Mouse (Mus musculus) embryonic facial prominence, embryonic 12.5 days (tissue): ENCODE data around the gene Gas7. TPM values are rescaled to one million over a fixed set of nuclear protein-coding genes. Genes with fewer than 3 reads are reported as not detected.

Experiments used
- ATAC-seq: fragments of 200-750 bp; cut with Nextera tagmentation; 2 replicates; pipeline ENCODE4 v1.8.0; 2017; ENCODE audit not compliant: insufficient number of reproducible peaks, insufficient read depth, low FRiP score, low TSS enrichment
- H3K27ac ChIP-seq: fragments of 300-500 bp; sonication (generic); 2 replicates; pipeline ENCODE4 v1.5.1; 2016; ENCODE audit warnings: mild to moderate bottlenecking
- H3K27me3 ChIP-seq: fragments of 300-500 bp; sonication (generic); 2 replicates; pipeline ENCODE4 v1.6.1; 2016; ENCODE audit warnings: mild to moderate bottlenecking, moderate library complexity
- H3K36me3 ChIP-seq: fragments of 300-500 bp; sonication (generic); 2 replicates; pipeline ENCODE4 v1.6.1; 2016; ENCODE audit warnings: mild to moderate bottlenecking
- H3K4me1 ChIP-seq: fragments of 300-500 bp; sonication (generic); 2 replicates; pipeline ENCODE4 v1.6.1; 2016
- H3K4me2 ChIP-seq: fragments of 300-500 bp; sonication (generic); replicated peaks from 2 replicates; pipeline ENCODE4 v1.6.1; 2016; ENCODE audit warnings: mild to moderate bottlenecking, moderate library complexity
- H3K4me3 ChIP-seq: fragments of 300-500 bp; sonication (generic); 2 replicates; pipeline ENCODE4 v1.5.1; 2016; ENCODE audit warnings: mild to moderate bottlenecking
- H3K9ac ChIP-seq: fragments of 300-500 bp; sonication (generic); 2 replicates; pipeline ENCODE4 v1.6.1; 2016; ENCODE audit warnings: mild to moderate bottlenecking, moderate library complexity
- H3K9me3 ChIP-seq: fragments of 300-500 bp; sonication (generic); 2 replicates; pipeline ENCODE4 v1.6.1; 2016; ENCODE audit warnings: mild to moderate bottlenecking, moderate library complexity
- WGBS: fragments of 180-500 bp; shearing (Covaris S2); methylation state at CpG from one replicate; pipeline ENCODE4 v1.1.7; 2016; 5-methylcytosine and 5-hydroxymethylcytosine counted together
- polyA plus RNA-seq: library from polyadenylated mRNA; unstranded; fragments of >200 nt; fragmentation: Nextera tagmentation; extraction: Ambion mirVana; gene quantifications from 2 replicates; pipeline ENCODE4 v1.2.1, GENCODE M21; 2016

Gene Gas7
- polyA plus RNA-seq, 1 experiment from 2014 or later = 5.5 TPM

DNA sequence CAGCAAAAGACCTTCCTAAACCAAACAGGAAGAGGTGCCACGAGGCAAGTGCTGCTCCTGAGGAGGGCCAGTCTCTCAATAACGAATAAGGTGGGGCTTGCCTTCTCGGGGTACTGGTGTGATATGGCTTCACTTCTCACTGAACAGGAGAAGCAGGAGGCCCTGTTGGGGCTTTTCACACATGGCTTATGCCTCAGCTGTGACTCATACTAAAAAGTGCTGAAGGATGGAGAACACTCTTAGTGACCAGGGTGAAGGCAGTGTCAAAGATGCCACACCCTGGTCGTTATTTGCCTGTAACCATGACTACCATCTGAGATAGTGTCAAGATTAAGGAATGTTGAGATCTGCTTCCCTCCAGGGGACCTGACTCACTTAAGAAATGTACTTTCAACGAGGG, 107.9 kb downstream of the Gas7 start:
- no peaks in the 10 kb centered on the region for H3K27me3 ChIP-seq
- H3K9ac ChIP-seq = no peak overlapping the region
- no peak for ATAC-seq
- no peak overlapping the region for H3K27ac ChIP-seq
- WGBS = 58% methylated on average over 5 of the region's 5 CpGs
- H3K4me3 ChIP-seq = no peak overlapping the region
- no peaks in the 10 kb centered on the region for H3K36me3 ChIP-seq
- H3K9me3 ChIP-seq = no peaks in the 10 kb centered on the region
- H3K4me1 ChIP-seq = peaks cover 6% of the 10 kb centered on the region; the same call in 1 of the 2 replicates
- H3K4me2 ChIP-seq = no peak overlapping the region

DNA sequence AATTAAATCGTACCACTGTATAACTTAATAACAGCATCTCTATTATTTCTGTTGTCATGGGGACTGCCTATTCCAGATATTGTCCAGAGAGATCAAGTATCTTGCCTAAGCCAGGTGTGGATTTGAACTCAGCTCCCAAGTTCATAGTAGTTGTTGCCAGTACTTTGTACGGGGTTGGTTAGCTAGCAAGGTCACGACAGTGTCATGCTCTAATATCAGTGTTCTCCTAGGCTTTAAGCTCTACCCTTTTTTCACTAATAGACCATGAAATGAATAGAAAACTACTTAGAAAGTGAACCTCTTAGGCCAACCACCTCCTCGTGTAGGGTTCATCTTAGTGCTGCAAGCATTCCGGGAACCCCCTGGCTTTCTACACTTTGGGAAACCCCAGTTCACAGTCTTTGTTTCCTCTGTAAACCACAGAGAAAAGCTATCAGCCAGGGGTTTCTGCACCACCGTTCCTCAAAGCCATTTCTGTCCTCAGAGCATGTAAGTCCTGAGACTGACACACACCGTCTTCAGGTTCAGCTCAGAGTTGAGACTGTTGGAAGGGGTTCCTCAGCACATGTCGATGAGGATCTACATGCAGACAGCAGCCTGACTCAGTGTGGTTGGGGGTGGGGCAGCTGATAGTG, 108.9 kb downstream of the Gas7 start:
- no peak for ATAC-seq
- H3K36me3 ChIP-seq = no peaks in the 10 kb centered on the region
- WGBS = 83% methylated on average over 8 of the region's 8 CpGs

GRCm38 (mm10) chr11:67565512-67565911, 110.3 kb downstream of the Gas7 start:
- H3K36me3 ChIP-seq = no peaks in the 10 kb centered on the region
- WGBS = 34% methylated on average over 4 of the region's 4 CpGs
- H3K27me3 ChIP-seq = no peaks in the 10 kb centered on the region
- no peak overlapping the region for H3K4me3 ChIP-seq
- H3K9ac ChIP-seq = no peak overlapping the region
- no peaks in the 10 kb centered on the region for H3K9me3 ChIP-seq
- H3K27ac ChIP-seq = no peak overlapping the region
- H3K4me2 ChIP-seq = no peak overlapping the region
- no peak for ATAC-seq
- peaks cover 12% of the 10 kb centered on the region for H3K4me1 ChIP-seq

More for the DNA sequence above, 108.9 kb downstream of the Gas7 start:
- Histone ChIP-seq H3K9ac (no peak overlapping the region), H3K9me3 (no peaks in the 10 kb centered on the region), H3K4me2 (no peak overlapping the region), H3K27ac (no peak overlapping the region), H3K4me1 (peaks cover 9% of the 10 kb centered on the region), H3K4me3 (no peak overlapping the region), H3K27me3 (no peaks in the 10 kb centered on the region)

GRCm38 (mm10) chr11:67566704-67567103, 111.5 kb downstream of the Gas7 start:
- 52% methylated on average over 5 of the region's 5 CpGs for WGBS
- Histone ChIP-seq H3K4me3 (no peak overlapping the region), H3K4me1 (peaks cover 16% of the 10 kb centered on the region), H3K36me3 (no peaks in the 10 kb centered on the region), H3K9ac (no peak overlapping the region), H3K9me3 (no peaks in the 10 kb centered on the region), H3K27me3 (no peaks in the 10 kb centered on the region), H3K4me2 (no peak overlapping the region), H3K27ac (no peak overlapping the region)
- no peak for ATAC-seq

DNA sequence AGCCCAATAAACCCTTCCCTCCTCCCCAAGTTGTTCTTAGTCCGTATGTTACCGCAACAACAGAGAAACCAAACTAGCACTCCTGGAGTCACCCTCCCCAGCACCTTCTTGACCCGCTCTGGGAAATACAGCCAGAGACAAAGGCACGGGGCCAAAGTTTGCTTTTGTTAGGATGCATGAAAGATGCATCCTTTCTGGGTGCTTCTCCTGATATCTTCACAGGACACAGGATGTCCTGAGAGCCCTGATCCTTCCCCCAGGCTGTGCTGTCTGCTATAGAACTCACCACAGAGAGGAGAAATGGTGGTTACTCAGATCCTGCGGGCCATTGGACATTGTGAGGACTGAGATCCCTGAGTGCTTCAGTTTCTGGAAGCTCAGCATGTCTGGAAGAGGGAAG, 111.9 kb downstream of the Gas7 start:
- Histone ChIP-seq H3K9me3 (no peaks in the 10 kb centered on the region), H3K9ac (no peak overlapping the region), H3K36me3 (no peaks in the 10 kb centered on the region), H3K4me1 (peaks cover 16% of the 10 kb centered on the region), H3K4me2 (no peak overlapping the region), H3K27ac (no peak overlapping the region), H3K4me3 (no peak overlapping the region), H3K27me3 (no peaks in the 10 kb centered on the region)
- 60% methylated on average over 5 of the region's 5 CpGs for WGBS
- ATAC-seq = no peak

DNA sequence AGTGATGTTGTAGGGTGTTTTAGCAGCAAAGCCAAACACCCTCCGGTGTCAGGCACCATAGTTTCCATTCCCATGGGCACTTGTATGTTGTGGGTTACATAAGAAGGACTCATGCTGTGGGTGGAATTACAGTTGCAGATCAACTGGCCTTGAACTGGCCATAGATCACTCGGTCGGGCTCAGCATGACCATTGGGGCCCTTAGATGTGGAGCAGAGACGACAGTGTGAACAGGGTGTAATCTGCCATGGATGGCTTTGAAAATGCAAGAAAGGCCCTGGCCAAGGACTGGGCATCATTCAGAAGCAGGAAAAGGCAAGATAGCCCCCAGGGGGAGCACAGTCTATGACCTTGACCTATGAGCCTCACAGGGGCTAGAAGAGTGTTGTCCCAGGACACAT, 112.8 kb downstream of the Gas7 start:
- Histone ChIP-seq H3K9ac (no peak overlapping the region), H3K27me3 (no peaks in the 10 kb centered on the region), H3K4me2 (no peak overlapping the region), H3K36me3 (no peaks in the 10 kb centered on the region), H3K4me3 (no peak overlapping the region), H3K27ac (no peak overlapping the region), H3K4me1 (peaks cover 16% of the 10 kb centered on the region), H3K9me3 (no peaks in the 10 kb centered on the region)
- no peak for ATAC-seq
- WGBS = 87% methylated on average over 4 of the region's 4 CpGs

GRCm38 (mm10) chr11:67568815-67569214, 113.6 kb downstream of the Gas7 start:
- Histone ChIP-seq H3K27me3 (no peaks in the 10 kb centered on the region), H3K4me3 (no peak overlapping the region), H3K4me1 (peaks cover 16% of the 10 kb centered on the region), H3K36me3 (no peaks in the 10 kb centered on the region), H3K4me2 (no peak overlapping the region), H3K27ac (no peak overlapping the region), H3K9ac (no peak overlapping the region), H3K9me3 (no peaks in the 10 kb centered on the region)
- WGBS = 37% methylated on average over 5 of the region's 5 CpGs
- ATAC-seq = no peak

- whole genome bisulfite sequencing = 79% methylated on average over 8 of the region's 8 CpGs
- Histone ChIP-seq H3K4me1 (peaks cover 16% of the 10 kb centered on the region), H3K36me3 (no peaks in the 10 kb centered on the region), H3K9ac (no peak overlapping the region), H3K9me3 (no peaks in the 10 kb centered on the region), H3K27ac (no peak overlapping the region), H3K4me3 (no peak overlapping the region), H3K4me2 (no peak overlapping the region), H3K27me3 (no peaks in the 10 kb centered on the region)
- ATAC-seq = no peak
Measured at GRCm38 (mm10) chr11:67570947-67571346, 115.7 kb downstream of the Gas7 start.

- Histone ChIP-seq H3K9me3 (no peaks in the 10 kb centered on the region), H3K4me2 (no peak overlapping the region), H3K36me3 (no peaks in the 10 kb centered on the region), H3K9ac (no peak overlapping the region), H3K27me3 (no peaks in the 10 kb centered on the region), H3K27ac (no peak overlapping the region), H3K4me3 (no peak overlapping the region), H3K4me1 (peaks cover 4% of the 10 kb centered on the region)
- ATAC-seq = no peak
- WGBS = 81% methylated on average over 5 of the region's 5 CpGs
Measured at GRCm38 (mm10) chr11:67574344-67574743, 119.1 kb downstream of the Gas7 start.

DNA sequence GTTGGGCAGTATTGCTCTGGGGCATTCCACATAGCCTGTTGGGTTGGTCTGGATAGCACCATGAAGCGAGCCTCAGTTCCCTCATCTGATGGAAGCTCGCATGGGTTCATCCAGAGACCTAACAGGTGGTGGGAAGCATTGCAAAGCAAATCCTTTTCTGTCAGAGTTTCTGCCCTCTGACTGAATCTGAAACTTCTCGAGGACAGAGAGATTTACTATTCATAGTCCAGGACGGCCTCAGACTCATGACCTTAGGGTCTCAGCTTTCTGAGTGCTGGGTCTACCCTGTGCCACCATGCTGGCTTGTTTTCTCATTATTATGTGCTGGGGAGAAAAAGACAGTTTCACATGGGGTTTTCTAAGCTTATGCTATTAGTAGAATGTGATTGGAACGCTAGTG, 122.2 kb downstream of the Gas7 start:
- Histone ChIP-seq H3K4me2 (no peak overlapping the region), H3K36me3 (no peaks in the 10 kb centered on the region), H3K4me3 (no peak overlapping the region), H3K27me3 (no peaks in the 10 kb centered on the region), H3K4me1 (0 out of 2 replicates have a peak, but pooled peaks cover 3% of the 10 kb centered on the region), H3K27ac (no peak overlapping the region), H3K9me3 (no peaks in the 10 kb centered on the region), H3K9ac (no peak overlapping the region)
- 59% methylated on average over 5 of the region's 5 CpGs for WGBS
- no peak for ATAC-seq

DNA sequence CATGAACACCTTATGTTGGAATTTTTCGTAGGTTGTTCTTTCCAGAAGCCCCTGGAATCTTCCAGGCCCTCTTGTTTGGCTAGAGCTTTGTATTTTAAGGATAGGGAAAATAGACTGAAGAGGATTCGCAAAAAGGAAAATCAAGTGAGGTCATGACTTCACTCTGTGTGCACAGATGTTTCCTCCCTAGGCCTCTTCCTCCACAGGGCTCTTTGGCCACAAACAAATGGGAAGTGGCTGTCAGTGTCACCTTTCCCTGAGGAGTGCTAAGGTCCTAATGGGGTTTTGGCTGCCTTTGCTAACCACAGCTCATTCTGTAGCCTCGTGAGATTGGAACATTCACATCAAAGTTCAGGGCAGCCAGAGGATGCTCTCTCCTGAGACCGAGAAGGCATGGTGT, 122.8 kb downstream of the Gas7 start:
- H3K4me1 ChIP-seq = 0 out of 2 replicates have a peak, but pooled peaks cover 3% of the 10 kb centered on the region
- H3K36me3 ChIP-seq = no peaks in the 10 kb centered on the region
- 65% methylated on average over 4 of the region's 4 CpGs for WGBS

GRCm38 (mm10) chr11:67579136-67579535, 123.9 kb downstream of the Gas7 start:
- Histone ChIP-seq H3K9ac (no peak overlapping the region), H3K27ac (no peak overlapping the region), H3K4me1 (0 out of 2 replicates have a peak, but pooled peaks cover 3% of the 10 kb centered on the region), H3K36me3 (no peaks in the 10 kb centered on the region), H3K4me3 (no peak overlapping the region), H3K27me3 (no peaks in the 10 kb centered on the region), H3K9me3 (no peaks in the 10 kb centered on the region), H3K4me2 (no peak overlapping the region)
- 68% methylated on average over 9 of the region's 9 CpGs for WGBS
- ATAC-seq = no peak

More for the DNA sequence above, 122.8 kb downstream of the Gas7 start:
- Histone ChIP-seq H3K27ac (no peak overlapping the region), H3K27me3 (no peaks in the 10 kb centered on the region), H3K9ac (no peak overlapping the region), H3K4me2 (no peak overlapping the region), H3K9me3 (no peaks in the 10 kb centered on the region), H3K4me3 (no peak overlapping the region)
- ATAC-seq = no peak
